Mouse (Mus musculus) intestine, embryonic 15.5 days (tissue): ENCODE data around the gene Msto1. TPM values are rescaled to one million over a fixed set of nuclear protein-coding genes. Genes with fewer than 3 reads are reported as not detected.
"Not testable (repeated sequence)": the region's sequence is repeated elsewhere in the genome, so short reads cannot be mapped to it uniquely, and the experiment has no call there.

Experiments used
- ATAC-seq: fragments of 200-750 bp; cut with Nextera tagmentation; 2 replicates; pipeline ENCODE4 v1.8.0; 2017; ENCODE audit warnings: moderate TSS enrichment, moderate library complexity
- H3K27ac ChIP-seq: fragments of 300-500 bp; sonication (generic); 2 replicates; pipeline ENCODE4 v1.5.1; 2015; ENCODE audit warnings: mild to moderate bottlenecking, inconsistent platforms
- H3K27me3 ChIP-seq: fragments of 300-500 bp; sonication (generic); replicated peaks from 2 replicates; pipeline ENCODE4 v1.6.1; 2015; ENCODE audit warnings: inconsistent platforms
- H3K36me3 ChIP-seq: fragments of 300-500 bp; sonication (generic); 2 replicates; pipeline ENCODE4 v1.6.1; 2015; ENCODE audit warnings: inconsistent platforms
- H3K4me1 ChIP-seq: fragments of 300-500 bp; sonication (generic); replicated peaks from 2 replicates; pipeline ENCODE4 v1.6.1; 2015; ENCODE audit warnings: inconsistent platforms
- H3K4me2 ChIP-seq: fragments of 300-500 bp; sonication (generic); replicated peaks from 2 replicates; pipeline ENCODE4 v1.6.1; 2015; ENCODE audit warnings: mild to moderate bottlenecking, inconsistent platforms
- H3K4me3 ChIP-seq: fragments of 300-500 bp; sonication (generic); replicated peaks from 2 replicates; pipeline ENCODE4 v1.5.1; 2015; ENCODE audit warnings: inconsistent platforms
- H3K9ac ChIP-seq: fragments of 300-500 bp; sonication (generic); 2 replicates; pipeline ENCODE4 v1.6.1; 2015; ENCODE audit warnings: inconsistent platforms
- H3K9me3 ChIP-seq: fragments of 300-500 bp; sonication (generic); 2 replicates; pipeline ENCODE4 v1.6.1; 2016; ENCODE audit warnings: inconsistent platforms
- WGBS: fragments of 180-500 bp; shearing (Covaris S2); methylation state at CpG from one replicate; pipeline ENCODE4 v1.1.7; 2015; 5-methylcytosine and 5-hydroxymethylcytosine counted together
- polyA plus RNA-seq: library from polyadenylated mRNA; unstranded; fragments of >200 nt; fragmentation: Nextera tagmentation; extraction: Ambion mirVana; gene quantifications from 2 replicates; pipeline ENCODE4 v1.2.1, GENCODE M21; 2015

The Msto1 gene
- polyA plus RNA-seq, 1 experiment from 2014 or later, result 42.9 TPM

DNA sequence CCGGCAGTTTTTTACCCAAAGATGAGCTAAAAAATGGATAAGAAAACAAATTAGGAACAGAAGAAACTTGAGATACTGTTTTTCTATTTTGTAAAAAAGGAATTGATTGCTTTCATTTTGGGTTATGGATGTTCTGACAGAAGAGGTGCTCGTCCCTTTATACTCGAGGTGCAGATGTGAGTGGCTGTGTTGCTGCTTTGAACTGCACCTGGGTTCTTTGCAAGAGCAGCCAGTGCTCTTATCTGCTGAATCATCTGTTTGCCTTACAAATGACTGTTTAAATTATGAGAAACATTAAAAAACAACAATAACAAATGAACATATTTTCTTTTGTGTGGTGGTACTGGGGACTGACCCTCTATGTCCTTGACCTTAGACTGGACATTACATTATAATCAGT lies 15.7 kb upstream of the Msto1 start:
- no peak overlapping the region for H3K4me2 ChIP-seq
- H3K4me1 ChIP-seq, result no peaks in the 10 kb centered on the region
- peaks cover 38% of the 10 kb centered on the region for H3K36me3 ChIP-seq
- H3K27me3 ChIP-seq, result no peaks in the 10 kb centered on the region
- no peak overlapping the region for H3K4me3 ChIP-seq
- H3K27ac ChIP-seq, result no peak overlapping the region
- H3K9me3 ChIP-seq, result no peaks in the 10 kb centered on the region
- H3K9ac ChIP-seq, result no peak overlapping the region
- WGBS, result 86% methylated on average over 3 of the region's 3 CpGs
- no peak for ATAC-seq

DNA sequence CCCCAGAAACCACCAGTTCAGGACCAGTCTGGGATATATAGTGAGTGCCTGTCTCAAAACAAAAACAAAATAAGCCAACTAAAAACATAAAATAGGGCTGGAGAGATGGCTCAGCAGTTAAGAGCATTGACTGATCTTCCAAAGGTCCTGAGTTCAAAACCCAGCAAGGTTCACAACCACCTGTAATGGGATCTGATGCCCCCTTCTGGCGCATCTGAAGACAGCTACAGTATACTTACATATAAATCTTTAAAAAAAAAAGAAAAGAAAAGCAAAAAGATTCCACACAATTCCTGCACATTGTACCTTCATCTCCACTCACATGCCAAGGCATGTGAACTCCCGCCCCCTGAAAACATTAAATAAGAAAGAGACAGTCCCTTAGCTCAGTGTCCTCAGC lies 11.9 kb upstream of the Msto1 start:
- ATAC-seq, result no peak
- H3K36me3 ChIP-seq, result peaks cover 58% of the 10 kb centered on the region
- H3K4me3 ChIP-seq, result no peak overlapping the region
- H3K4me2 ChIP-seq, result no peak overlapping the region
- H3K27me3 ChIP-seq, result no peaks in the 10 kb centered on the region
- H3K4me1 ChIP-seq, result no peaks in the 10 kb centered on the region
- H3K27ac ChIP-seq, result no peak overlapping the region
- 96% methylated on average over 2 of the region's 2 CpGs for WGBS
- H3K9ac ChIP-seq, result no peak overlapping the region
- H3K9me3 ChIP-seq, result no peaks in the 10 kb centered on the region

DNA sequence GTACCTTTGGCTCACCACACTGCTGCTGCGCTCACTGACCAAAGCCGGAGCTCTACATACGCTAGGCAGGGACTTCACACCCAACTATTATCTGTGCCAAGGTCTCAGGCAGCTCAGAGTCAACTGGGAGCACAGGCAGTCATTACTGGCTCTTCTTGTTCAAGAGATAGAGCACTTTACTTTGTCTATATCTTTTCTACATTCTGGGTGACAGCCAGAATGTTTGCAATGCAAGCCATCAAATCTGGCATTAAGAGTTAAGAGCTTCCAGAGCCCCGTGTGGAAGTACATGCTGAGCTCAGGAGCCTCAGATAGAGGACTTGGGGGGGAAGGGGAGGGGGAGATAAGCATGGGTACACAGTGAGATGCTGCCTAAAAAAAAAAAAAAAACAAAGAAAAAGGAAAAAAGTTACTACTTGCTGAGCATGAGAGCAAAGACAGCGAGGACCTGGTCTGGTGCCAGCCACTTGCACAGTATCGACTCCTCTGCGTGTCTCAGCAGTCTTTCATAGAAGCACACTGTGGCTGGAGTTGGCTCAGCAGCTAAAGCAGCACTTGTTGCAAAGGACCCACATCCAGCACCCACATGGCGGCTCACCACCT lies 10.3 kb upstream of the Msto1 start:
- H3K4me3 ChIP-seq, result no peak overlapping the region
- H3K4me1 ChIP-seq, result no peaks in the 10 kb centered on the region
- ATAC-seq, result no peak
- H3K9me3 ChIP-seq, result no peaks in the 10 kb centered on the region
- H3K4me2 ChIP-seq, result no peak overlapping the region
- no peak overlapping the region for H3K9ac ChIP-seq
- peaks cover 57% of the 10 kb centered on the region for H3K36me3 ChIP-seq
- WGBS, result 85% methylated on average over 8 of the region's 8 CpGs
- no peaks in the 10 kb centered on the region for H3K27me3 ChIP-seq
- H3K27ac ChIP-seq, result no peak overlapping the region

DNA sequence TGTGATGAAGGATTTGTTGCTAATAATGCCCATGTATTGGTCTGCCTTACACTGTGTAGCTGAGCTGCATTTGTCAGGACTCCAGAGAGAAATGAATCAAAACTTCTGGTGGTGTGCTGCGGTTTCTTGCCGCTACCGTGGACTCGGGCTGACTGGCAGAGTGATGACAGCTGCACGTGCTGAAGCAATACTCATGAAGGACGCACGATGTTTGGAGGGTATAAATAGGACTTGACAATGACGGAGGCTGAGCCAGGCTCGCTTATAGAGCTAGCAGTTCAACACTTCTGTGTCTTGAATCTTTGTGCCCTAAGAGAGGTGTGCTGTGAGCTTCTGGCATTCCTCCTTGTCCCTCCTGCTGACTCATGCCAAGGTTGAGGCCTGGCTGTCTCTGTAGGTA lies 7.6 kb upstream of the Msto1 start:
- Histone ChIP-seq H3K27ac (no peak overlapping the region), H3K27me3 (no peaks in the 10 kb centered on the region), H3K9me3 (no peaks in the 10 kb centered on the region), H3K36me3 (peaks cover 41% of the 10 kb centered on the region), H3K9ac (no peak overlapping the region), H3K4me3 (no peak overlapping the region), H3K4me1 (no peaks in the 10 kb centered on the region), H3K4me2 (no peak overlapping the region)
- ATAC-seq, result no peak
- 95% methylated on average over 9 of the region's 9 CpGs for WGBS

DNA sequence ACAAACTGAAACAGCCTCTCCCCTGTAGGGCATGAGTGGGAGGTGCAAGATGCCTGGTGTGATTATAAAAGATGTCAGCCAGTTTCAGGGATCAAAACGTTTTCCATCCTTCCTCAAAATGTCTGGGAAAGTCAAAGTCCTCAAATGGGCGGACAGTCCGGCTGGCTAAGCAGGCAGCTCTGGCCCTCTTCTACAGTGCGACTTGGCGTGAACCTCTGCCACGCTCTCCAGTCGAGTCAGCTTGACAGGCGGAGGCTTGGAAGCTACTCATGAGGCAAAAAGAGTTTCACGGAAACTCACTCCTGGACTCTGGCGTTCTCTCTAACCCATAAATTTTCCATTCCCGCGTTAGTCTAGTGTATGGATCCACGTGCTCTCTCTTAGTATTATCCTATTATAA lies 5.2 kb upstream of the Msto1 start:
- H3K9ac ChIP-seq, result no peak overlapping the region
- H3K4me3 ChIP-seq, result no peak overlapping the region
- H3K4me2 ChIP-seq, result no peak overlapping the region
- H3K9me3 ChIP-seq, result no peaks in the 10 kb centered on the region
- ATAC-seq, result no peak
- WGBS, result 67% methylated on average over 13 of the region's 13 CpGs
- no peaks in the 10 kb centered on the region for H3K27me3 ChIP-seq
- no peak overlapping the region for H3K27ac ChIP-seq
- H3K36me3 ChIP-seq, result peaks cover 32% of the 10 kb centered on the region
- peaks cover 5% of the 10 kb centered on the region; the same call in 1 of the 2 replicates for H3K4me1 ChIP-seq

DNA sequence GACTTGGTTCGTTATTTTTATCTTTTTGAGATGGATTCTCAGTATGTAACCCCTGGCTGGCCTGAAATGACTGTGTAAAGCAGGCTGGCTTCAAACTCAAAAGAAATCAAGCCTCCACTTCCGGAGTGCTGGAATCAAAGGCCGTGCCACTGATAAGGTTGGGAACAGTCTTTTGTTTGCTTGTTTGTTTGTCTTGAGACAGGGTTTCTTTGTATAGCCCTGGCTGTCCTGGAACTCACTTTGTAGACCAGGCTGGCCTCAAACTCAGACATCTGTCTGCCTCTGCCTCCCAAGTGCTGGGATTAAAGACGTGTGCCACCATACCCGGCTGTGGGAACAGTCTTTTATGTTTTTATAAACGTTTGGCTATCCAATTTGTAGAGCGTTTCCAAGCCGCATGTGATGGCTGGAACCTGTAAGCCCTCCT lies 598 bp upstream of the Msto1 start:
- H3K4me1 ChIP-seq, result peaks cover 10% of the 10 kb centered on the region; the same call in 1 of the 2 replicates
- peak overlapping the region; percentile 79 for H3K4me3 ChIP-seq
- H3K9ac ChIP-seq, result peak overlapping the region; percentile 71
- H3K9me3 ChIP-seq, result no peaks in the 10 kb centered on the region
- 24% methylated on average over 8 of the region's 8 CpGs for WGBS
- H3K36me3 ChIP-seq, result peaks cover 23% of the 10 kb centered on the region; the same call in 1 of the 2 replicates
- peak overlapping the region; percentile 85 for H3K4me2 ChIP-seq
- peak overlapping the region; percentile 87 for H3K27ac ChIP-seq
- no peaks in the 10 kb centered on the region for H3K27me3 ChIP-seq
- ATAC-seq, result peak; percentile 20; the same call in 1 of the 2 replicates

DNA sequence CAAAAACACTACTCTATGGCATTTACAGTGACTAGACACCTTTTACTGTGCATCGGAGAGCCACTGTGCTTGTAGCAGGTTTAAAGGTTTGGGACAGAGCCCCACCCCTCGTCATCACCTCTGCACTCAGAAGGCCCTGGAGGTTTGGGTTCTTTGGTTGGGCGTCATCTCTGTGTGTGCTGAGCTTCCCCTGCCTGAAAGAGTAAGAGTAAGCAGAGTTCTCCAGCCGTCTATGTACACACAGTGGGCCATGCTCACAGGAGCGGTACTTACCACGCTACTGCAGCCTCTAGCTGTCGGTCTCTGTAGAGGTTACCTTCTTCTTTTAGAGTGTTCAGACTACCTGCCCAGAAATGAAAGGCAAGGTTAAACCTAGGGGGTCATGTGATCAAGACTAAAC lies 1.2 kb downstream of the Msto1 start:
- Histone ChIP-seq H3K27ac (no peak overlapping the region), H3K27me3 (no peaks in the 10 kb centered on the region), H3K9ac (no peak overlapping the region), H3K4me2 (peak overlapping the region; percentile 85), H3K36me3 (peaks cover 37% of the 10 kb centered on the region), H3K9me3 (no peaks in the 10 kb centered on the region), H3K4me3 (peak overlapping the region; percentile 79; the same call in 1 of the 2 replicates), H3K4me1 (peaks cover 10% of the 10 kb centered on the region; the same call in 1 of the 2 replicates)
- WGBS, result 89% methylated on average over 7 of the region's 7 CpGs
- no peak for ATAC-seq

DNA sequence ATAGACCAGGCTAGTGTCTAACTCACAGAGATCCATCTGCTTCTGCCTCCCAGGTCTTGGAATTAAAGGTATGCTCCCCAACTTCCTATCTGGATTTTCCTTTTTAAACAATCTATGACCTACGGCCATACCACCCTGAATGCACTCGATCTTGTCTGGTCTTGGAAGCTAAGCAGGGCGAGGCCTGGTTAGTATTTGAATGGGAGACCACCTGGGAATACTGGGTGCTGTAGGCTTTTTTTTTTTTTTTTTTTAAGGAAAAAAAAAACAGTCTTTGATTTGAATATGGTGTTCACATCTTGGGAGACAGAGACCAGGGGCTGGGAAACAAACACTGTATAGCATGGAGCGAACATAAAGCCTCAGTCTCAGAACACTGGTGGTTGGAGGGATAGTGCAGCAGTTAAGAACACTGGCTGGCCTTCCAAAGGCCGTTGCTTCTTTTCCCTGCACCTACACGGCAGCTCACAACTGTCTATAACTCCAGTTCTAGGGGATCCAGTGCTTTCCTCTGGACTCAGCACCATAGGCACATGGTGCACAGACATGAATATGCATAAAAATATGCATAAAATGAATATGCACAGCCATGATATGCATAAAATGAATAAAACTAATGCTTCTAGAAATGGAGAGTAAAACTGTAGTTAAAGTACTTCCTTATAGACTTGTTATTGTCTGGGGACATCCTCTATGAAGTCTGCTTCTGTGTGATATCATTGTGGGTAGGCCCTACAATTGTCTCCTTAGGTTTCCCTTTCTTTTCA lies 7.2 kb downstream of the Msto1 start:
- Histone ChIP-seq H3K36me3 (peaks cover 50% of the 10 kb centered on the region), H3K4me1 (no peaks in the 10 kb centered on the region), H3K9ac (no peak overlapping the region), H3K27ac (no peak overlapping the region), H3K9me3 (no peaks in the 10 kb centered on the region), H3K4me2 (no peak overlapping the region), H3K27me3 (no peaks in the 10 kb centered on the region), H3K4me3 (no peak overlapping the region)
- WGBS, result 76% methylated on average over 6 of the region's 6 CpGs
- no peak for ATAC-seq

DNA sequence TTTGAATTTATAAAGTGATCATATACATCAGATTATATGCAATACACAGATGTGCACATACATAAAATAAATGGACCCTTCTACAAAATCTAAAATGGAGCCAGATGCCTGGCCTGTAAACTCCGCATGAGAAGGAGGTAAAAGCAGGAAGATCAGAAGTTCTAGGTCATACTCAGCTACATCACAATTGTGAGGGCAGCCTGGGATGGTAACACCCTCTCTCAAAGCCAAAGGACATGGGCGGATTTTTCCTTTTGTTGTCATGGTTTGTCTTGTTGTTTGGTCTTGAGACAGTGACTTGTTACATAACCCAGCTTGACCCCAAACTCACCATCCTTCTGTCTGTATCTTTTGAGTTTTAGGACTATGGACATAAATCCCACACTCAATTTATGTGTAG lies 8.1 kb downstream of the Msto1 start:
- WGBS, result 94% methylated on average over 2 of the region's 2 CpGs
- peaks cover 43% of the 10 kb centered on the region for H3K36me3 ChIP-seq
- no peaks in the 10 kb centered on the region for H3K27me3 ChIP-seq
- no peaks in the 10 kb centered on the region for H3K9me3 ChIP-seq
- no peak overlapping the region for H3K27ac ChIP-seq
- H3K4me2 ChIP-seq, result no peak overlapping the region
- no peak overlapping the region for H3K9ac ChIP-seq
- H3K4me3 ChIP-seq, result no peak overlapping the region
- no peaks in the 10 kb centered on the region for H3K4me1 ChIP-seq
- no peak for ATAC-seq

DNA sequence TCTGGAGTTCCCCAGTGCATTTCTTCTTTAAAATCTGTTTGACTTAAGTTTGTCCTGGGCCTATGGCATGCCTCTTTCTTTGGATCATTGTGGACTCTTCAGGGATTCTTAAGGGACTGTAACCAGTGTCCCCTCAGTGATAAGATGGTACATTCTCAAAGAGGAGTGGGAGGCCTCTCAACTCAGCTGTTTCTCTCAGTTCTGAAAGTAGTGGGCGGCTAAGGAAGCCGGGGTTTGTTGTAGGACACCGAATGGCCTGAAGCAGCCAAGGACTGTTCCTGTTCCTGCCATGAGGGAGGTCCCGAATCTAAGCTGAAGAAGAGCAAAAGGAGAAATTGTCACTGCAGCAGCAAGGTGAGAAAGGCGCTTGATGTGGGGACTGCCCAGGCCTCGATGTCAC lies 8.6 kb downstream of the Msto1 start:
- Histone ChIP-seq H3K4me3 (no peak overlapping the region), H3K9ac (no peak overlapping the region), H3K4me1 (no peaks in the 10 kb centered on the region), H3K9me3 (no peaks in the 10 kb centered on the region), H3K36me3 (peaks cover 38% of the 10 kb centered on the region), H3K4me2 (no peak overlapping the region), H3K27me3 (no peaks in the 10 kb centered on the region), H3K27ac (no peak overlapping the region)
- no peak for ATAC-seq
- WGBS, result 92% methylated on average over 6 of the region's 6 CpGs

DNA sequence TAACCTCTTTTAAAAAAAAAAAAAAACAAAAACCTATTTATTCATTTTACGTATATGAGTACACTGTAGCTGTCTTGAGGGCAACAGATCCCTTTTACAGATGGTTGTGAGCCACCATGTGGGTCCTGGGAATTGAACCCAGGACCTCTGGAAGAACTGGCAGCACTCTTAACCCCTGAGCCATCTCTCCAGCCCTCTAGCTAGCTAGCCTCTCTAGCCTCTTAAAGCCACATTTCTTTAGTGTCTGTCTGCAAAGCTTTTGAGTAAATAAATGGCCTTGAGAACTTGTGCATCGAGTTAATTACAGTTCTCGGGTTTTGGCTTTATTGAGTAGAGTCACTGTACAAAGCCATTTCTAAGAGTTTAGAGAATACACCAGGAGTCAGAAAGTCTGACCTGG lies 9.0 kb downstream of the Msto1 start:
- Histone ChIP-seq H3K4me1 (no peaks in the 10 kb centered on the region), H3K36me3 (peaks cover 33% of the 10 kb centered on the region), H3K4me2 (no peak overlapping the region), H3K27ac (no peak overlapping the region), H3K4me3 (no peak overlapping the region), H3K9ac (no peak overlapping the region), H3K9me3 (no peaks in the 10 kb centered on the region), H3K27me3 (no peaks in the 10 kb centered on the region)
- ATAC-seq, result no peak
- 83% methylated on average over 3 of the region's 3 CpGs for WGBS

DNA sequence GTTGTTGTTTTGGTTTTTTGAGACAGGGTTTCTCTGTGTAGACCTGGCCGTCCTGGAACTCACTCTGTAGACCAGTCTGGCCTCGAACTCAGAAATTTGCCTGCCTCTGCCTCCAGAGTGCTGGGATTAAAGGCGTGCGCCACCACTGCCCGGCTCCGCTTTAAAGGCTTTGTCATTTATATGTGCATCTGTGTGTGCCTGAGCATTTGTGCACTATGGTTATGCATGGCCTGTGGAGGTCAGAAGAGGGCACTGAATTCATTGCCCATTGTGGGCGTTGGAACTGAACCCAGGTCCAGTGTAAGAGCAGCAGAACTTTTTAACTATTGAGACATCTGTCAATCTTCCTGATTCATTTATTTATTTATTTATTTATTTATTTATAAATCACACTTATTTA lies 20.8 kb downstream of the Msto1 start:
- H3K4me1 ChIP-seq, H3K9ac ChIP-seq, H3K27ac ChIP-seq, H3K4me3 ChIP-seq, H3K4me2 ChIP-seq, H3K36me3 ChIP-seq, H3K9me3 ChIP-seq, ATAC-seq, H3K27me3 ChIP-seq: not testable (repeated sequence)
- WGBS, result 97% methylated on average over 7 of the region's 7 CpGs

DNA sequence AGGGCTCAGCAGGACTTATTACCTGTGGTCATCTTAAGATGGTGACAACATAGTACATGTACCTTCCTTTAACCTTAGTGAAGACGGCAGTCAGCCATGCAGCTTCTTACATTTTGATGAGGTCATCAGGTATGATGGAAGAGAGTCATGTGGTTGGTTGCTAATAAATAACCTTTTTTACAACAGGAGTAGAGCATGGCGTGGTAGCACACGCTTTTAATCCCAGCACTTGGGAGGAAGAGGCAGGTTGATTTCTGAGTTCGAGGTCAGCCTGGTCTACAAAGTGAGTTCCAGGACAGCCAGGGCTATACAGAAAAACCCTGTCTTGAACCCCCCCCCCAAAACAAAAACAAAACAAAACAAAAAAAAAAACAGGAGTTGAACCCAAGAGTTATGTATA lies 31.3 kb downstream of the Msto1 start:
- not testable (repeated sequence) for H3K4me1 ChIP-seq, H3K27ac ChIP-seq, H3K9me3 ChIP-seq, H3K4me3 ChIP-seq, H3K36me3 ChIP-seq, H3K27me3 ChIP-seq, H3K9ac ChIP-seq, H3K4me2 ChIP-seq, ATAC-seq
- 91% methylated on average over 4 of the region's 4 CpGs for WGBS
